Mouse (Mus musculus): ENCODE measurements around the gene Hyou1. TPM values are rescaled to one million over a fixed set of nuclear protein-coding genes. Genes with fewer than 3 reads are reported as not detected.

Hyou1 gene
- polyA plus RNA-seq, 1 experiment from 2014 or later: 34.0 TPM

DNA sequence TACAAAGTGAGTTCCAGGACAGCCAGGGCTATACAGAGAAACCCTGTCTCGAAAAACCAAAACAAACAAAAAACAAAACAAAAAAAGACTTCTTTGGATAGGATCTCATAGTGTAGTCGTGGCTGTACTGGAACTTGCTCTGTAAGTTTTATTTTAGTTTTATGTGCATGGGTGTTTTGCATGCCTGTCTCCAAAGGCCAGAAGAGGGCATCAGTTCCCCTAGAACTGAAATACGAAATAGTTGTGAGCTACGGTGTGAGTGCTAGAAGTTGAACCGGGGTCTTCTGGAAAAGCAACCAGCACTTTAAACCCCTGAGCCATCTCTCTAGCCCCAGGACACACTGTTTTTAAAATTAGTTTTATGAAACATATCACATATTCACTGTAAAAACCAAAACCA lies 40.7 kb upstream of the Hyou1 start:
- Histone ChIP-seq H3K9me3 (no peaks in the 10 kb centered on the region), H3K4me1 (replicated peaks) (peaks cover 28% of the 10 kb centered on the region), H3K9ac (replicated peaks) (no peak overlapping the region), H3K4me2 (no peak overlapping the region), H3K27me3 (no peaks in the 10 kb centered on the region), H3K36me3 (peaks cover 62% of the 10 kb centered on the region), H3K27ac (no peak overlapping the region), H3K4me3 (replicated peaks) (no peak overlapping the region)
- WGBS: 79% methylated on average over 5 of the region's 5 CpGs
- no peak for ATAC-seq (ENCODE audit: insufficient number of reproducible peaks, insufficient read depth, low FRiP score, low TSS enrichment, low read depth)

DNA sequence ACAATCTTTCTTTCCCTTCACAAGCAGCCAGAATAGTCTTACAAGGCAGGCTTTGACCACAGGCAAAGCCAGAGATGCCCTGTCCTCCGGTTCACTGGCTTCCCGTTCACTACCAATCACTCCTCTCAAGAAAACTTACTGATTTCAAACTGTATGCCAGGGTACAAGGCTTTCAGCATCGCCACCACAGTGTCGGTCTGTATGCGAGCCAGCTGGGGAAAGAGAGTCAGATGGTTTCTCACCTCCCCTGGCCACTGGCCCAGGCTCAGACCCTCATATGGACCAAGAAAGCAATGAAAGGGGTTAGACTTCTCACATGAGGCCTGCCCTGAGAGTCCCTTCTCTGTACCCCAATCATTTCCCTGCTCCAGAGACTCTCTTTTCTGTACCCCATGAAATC lies 37.8 kb upstream of the Hyou1 start:
- Histone ChIP-seq H3K4me1 (replicated peaks) (peaks cover 30% of the 10 kb centered on the region), H3K9ac (replicated peaks) (0 out of 2 replicates have a peak overlapping the region, but pooled peaks have one; percentile 6), H3K27ac (no peak overlapping the region), H3K36me3 (peaks cover 64% of the 10 kb centered on the region), H3K4me2 (no peak overlapping the region), H3K4me3 (replicated peaks) (peak overlapping the region; percentile 5; the same call in 1 of the 2 replicates), H3K9me3 (no peaks in the 10 kb centered on the region), H3K27me3 (no peaks in the 10 kb centered on the region)
- 89% methylated on average over 5 of the region's 5 CpGs for WGBS
- ATAC-seq (ENCODE audit: insufficient number of reproducible peaks, insufficient read depth, low FRiP score, low TSS enrichment, low read depth): no peak

DNA sequence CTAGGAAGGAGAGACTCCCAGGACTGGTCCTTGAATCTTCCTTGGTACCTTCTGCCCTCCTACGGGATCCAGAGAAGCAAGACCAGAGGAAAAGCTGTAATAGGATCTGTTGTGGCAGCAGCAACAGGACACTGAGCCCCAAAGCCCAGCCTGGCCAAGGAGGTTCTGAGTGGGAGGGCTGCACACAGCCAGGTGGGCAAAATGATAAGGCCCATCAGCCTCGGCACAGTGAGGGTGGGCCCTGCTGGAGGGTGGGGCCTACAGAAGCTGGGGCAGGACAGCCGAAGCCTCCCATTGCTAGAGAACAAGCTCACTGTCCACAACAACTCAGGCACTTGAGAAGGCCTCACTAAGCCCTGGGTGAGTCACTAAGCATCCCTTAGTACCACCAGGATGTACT lies 37.1 kb upstream of the Hyou1 start:
- H3K4me2 ChIP-seq: 0 out of 2 replicates have a peak overlapping the region, but pooled peaks have one; percentile 66
- peaks cover 64% of the 10 kb centered on the region for H3K36me3 ChIP-seq
- no peak overlapping the region for H3K9ac ChIP-seq (replicated peaks)
- peak overlapping the region; percentile 12; the same call in 1 of the 2 replicates for H3K27ac ChIP-seq
- H3K4me1 ChIP-seq (replicated peaks): peaks cover 23% of the 10 kb centered on the region
- 81% methylated on average over 3 of the region's 3 CpGs for WGBS
- no peaks in the 10 kb centered on the region for H3K27me3 ChIP-seq
- no peak for ATAC-seq (ENCODE audit: insufficient number of reproducible peaks, insufficient read depth, low FRiP score, low TSS enrichment, low read depth)
- 0 out of 2 replicates have a peak overlapping the region, but pooled peaks have one; percentile 80 for H3K4me3 ChIP-seq (replicated peaks)
- no peaks in the 10 kb centered on the region for H3K9me3 ChIP-seq

DNA sequence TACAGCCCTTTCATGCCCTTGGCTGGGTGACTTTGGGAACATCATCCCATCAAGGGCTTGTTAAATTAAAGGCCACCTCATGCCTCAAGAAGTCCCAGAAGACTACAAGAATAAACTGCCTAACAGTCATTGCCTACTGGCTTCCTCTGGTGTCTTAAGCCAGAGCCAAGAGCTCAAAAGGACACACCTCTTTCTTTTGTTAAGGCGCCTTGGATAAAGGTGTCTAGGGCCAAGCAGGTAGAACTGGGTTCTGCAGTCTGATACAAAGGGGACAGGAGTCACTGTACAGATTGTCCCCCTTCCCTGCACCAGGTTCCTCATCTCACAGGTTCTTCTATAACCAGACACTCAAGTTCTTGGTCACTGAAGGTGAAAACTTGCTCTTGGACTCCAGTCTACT lies 36.7 kb upstream of the Hyou1 start:
- 0 out of 2 replicates have a peak overlapping the region, but pooled peaks have one; percentile 27 for H3K9ac ChIP-seq (replicated peaks)
- no peaks in the 10 kb centered on the region for H3K9me3 ChIP-seq
- peak overlapping the region; percentile 80; the same call in 1 of the 2 replicates for H3K4me3 ChIP-seq (replicated peaks)
- H3K27me3 ChIP-seq: no peaks in the 10 kb centered on the region
- H3K27ac ChIP-seq: peak overlapping the region; percentile 98; the same call in 1 of the 2 replicates
- H3K36me3 ChIP-seq: peaks cover 64% of the 10 kb centered on the region
- ATAC-seq (ENCODE audit: insufficient number of reproducible peaks, insufficient read depth, low FRiP score, low TSS enrichment, low read depth): no peak
- 100% methylated on average over 1 of the region's 1 CpGs for WGBS
- H3K4me2 ChIP-seq: peak overlapping the region; percentile 66
- peaks cover 19% of the 10 kb centered on the region for H3K4me1 ChIP-seq (replicated peaks)

GRCm38 (mm10) chr9:44343290-44343689 lies 36.0 kb upstream of the Hyou1 start:
- Histone ChIP-seq H3K9me3 (no peaks in the 10 kb centered on the region), H3K4me3 (replicated peaks) (peak overlapping the region; percentile 80), H3K27me3 (no peaks in the 10 kb centered on the region), H3K27ac (peak overlapping the region; percentile 98), H3K4me1 (replicated peaks) (peaks cover 16% of the 10 kb centered on the region), H3K36me3 (peaks cover 65% of the 10 kb centered on the region), H3K4me2 (peak overlapping the region; percentile 66), H3K9ac (replicated peaks) (peak overlapping the region; percentile 86)
- WGBS: 12% methylated on average over 6 of the region's 6 CpGs
- no peak for ATAC-seq (ENCODE audit: insufficient number of reproducible peaks, insufficient read depth, low FRiP score, low TSS enrichment, low read depth)

DNA sequence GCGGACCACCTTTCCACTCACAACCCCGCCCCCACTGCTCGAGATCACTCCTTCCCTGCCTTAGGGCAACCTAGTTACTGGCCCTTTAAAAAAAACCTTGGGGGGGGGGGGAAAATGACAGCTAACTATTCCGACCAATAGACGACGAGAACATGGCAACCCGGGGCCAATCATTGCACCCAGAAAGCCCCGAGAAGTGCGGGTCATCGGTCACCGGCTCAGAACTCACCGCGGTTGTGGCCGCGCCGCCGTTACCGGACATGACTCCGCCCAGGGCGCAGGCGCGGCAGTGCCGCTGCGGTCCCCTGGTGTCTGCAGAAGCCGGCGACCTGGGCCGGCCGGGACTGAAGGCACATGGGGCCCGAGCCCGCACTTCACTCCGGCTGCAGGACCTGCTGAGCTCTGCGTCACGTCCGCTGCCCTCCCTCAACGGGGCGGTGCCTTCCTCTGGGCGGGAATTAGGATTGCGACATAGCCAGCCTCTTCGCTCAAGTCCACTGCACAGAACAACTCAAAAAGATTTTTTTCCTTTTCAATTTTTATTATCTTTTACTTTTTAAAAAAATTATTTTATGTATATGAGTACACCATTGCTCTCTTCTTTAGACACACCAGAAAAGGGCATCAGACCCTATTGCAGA lies 35.4 kb upstream of the Hyou1 start, which contains the start of gene Hmbs:
Gene Hmbs (minus strand): TSS at position 448 of the 641 bp plus-strand sequence.
- Histone ChIP-seq H3K4me1 (replicated peaks) (peaks cover 16% of the 10 kb centered on the region), H3K27ac (peak within 1 kb of the TSS; percentile 98), H3K27me3 (no peaks in the 10 kb centered on the region), H3K4me2 (peak within 1 kb of the TSS; percentile 66), H3K9ac (replicated peaks) (peak within 1 kb of the TSS; percentile 86), H3K4me3 (replicated peaks) (peak within 1 kb of the TSS; percentile 80), H3K9me3 (no peaks in the 10 kb centered on the region), H3K36me3 (peaks cover 65% of the 10 kb centered on the region)
- peak; percentile 93 for ATAC-seq (ENCODE audit: insufficient number of reproducible peaks, insufficient read depth, low FRiP score, low TSS enrichment, low read depth)
- WGBS: under 1% methylated on average over 39 of the region's 39 CpGs

DNA sequence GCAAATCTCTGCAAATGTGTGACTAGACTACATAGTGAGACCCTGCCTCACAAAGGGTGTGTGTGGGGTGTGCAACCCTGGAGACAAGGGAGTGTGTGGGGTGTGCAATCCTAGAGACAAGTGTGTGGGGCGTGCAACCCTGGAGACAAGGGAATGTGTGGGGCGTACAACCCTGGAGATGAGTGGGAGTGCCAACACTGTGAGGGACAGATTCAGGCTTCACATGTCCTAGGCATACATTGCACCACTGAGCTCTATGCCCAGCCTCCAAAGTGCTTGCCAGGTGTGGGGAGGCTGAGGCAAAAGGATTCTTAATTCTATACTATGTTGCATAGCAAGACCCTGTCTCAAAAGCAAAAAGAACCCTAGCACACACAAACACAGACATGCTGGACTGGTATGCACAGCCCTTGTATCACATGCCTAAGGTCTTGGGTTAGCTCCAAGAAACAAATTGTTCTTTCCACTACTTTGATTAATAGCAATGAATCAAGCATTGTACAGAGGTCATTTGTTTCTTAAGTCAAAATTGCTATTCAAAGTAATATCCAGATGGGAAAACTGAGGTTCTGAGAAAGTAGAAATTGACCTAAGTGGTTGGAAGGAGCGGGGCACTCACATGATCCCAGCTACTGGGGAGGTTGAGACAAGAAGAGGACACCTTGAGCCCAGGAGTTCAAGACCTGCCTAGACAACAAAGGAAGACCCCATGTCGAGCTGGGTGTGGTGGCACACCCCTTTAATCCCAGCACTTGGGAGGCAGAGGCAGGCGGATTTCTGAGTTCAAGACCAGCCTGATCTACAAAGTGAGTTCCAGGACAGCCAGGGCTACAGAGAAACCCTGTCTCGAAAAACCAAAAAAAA lies 33.5 kb upstream of the Hyou1 start:
- H3K27me3 ChIP-seq: no peaks in the 10 kb centered on the region
- H3K4me1 ChIP-seq (replicated peaks): peaks cover 16% of the 10 kb centered on the region
- no peak for ATAC-seq (ENCODE audit: insufficient number of reproducible peaks, insufficient read depth, low FRiP score, low TSS enrichment, low read depth)
- no peak overlapping the region for H3K4me3 ChIP-seq (replicated peaks)
- H3K9ac ChIP-seq (replicated peaks): no peak overlapping the region
- H3K9me3 ChIP-seq: no peaks in the 10 kb centered on the region
- H3K27ac ChIP-seq: no peak overlapping the region
- no peak overlapping the region for H3K4me2 ChIP-seq
- peaks cover 67% of the 10 kb centered on the region for H3K36me3 ChIP-seq
- 90% methylated on average over 6 of the region's 6 CpGs for WGBS

DNA sequence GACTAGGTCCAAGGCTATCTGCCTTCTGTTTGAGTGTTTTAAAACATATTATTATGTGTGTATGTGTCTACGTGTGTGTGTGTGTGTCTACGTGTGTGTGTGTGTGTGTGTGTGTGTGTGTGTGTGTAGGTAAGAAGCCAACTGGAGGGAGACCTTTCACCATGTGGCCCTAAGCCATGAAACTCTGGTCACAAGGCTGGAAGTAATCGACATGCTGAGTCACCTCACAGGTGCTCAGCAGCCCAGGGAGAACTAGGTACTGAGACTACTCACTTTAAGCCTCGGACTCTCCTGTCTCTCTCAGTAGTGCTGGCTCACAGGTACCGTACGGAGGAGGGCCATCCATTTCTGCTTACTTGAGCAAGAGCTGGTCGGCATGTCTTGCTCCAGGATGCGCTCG lies 32.1 kb upstream of the Hyou1 start:
- no peaks in the 10 kb centered on the region for H3K9me3 ChIP-seq
- WGBS: 97% methylated on average over 9 of the region's 9 CpGs
- peaks cover 16% of the 10 kb centered on the region for H3K4me1 ChIP-seq (replicated peaks)
- no peak overlapping the region for H3K4me3 ChIP-seq (replicated peaks)
- H3K36me3 ChIP-seq: peaks cover 67% of the 10 kb centered on the region
- ATAC-seq (ENCODE audit: insufficient number of reproducible peaks, insufficient read depth, low FRiP score, low TSS enrichment, low read depth): no peak
- H3K9ac ChIP-seq (replicated peaks): no peak overlapping the region
- H3K4me2 ChIP-seq: no peak overlapping the region
- no peaks in the 10 kb centered on the region for H3K27me3 ChIP-seq
- H3K27ac ChIP-seq: no peak overlapping the region

GRCm38 (mm10) chr9:44347621-44348020 lies 31.7 kb upstream of the Hyou1 start:
- no peaks in the 10 kb centered on the region for H3K9me3 ChIP-seq
- 83% methylated on average over 4 of the region's 4 CpGs for WGBS

GRCm38 (mm10) chr9:44348546-44348945 lies 30.7 kb upstream of the Hyou1 start:
- Histone ChIP-seq H3K4me1 (replicated peaks) (peaks cover 4% of the 10 kb centered on the region; the same call in 1 of the 2 replicates), H3K9me3 (no peaks in the 10 kb centered on the region), H3K4me2 (no peak overlapping the region), H3K27me3 (no peaks in the 10 kb centered on the region), H3K36me3 (peaks cover 78% of the 10 kb centered on the region), H3K27ac (no peak overlapping the region), H3K9ac (replicated peaks) (no peak overlapping the region), H3K4me3 (replicated peaks) (no peak overlapping the region)
- no peak for ATAC-seq (ENCODE audit: insufficient number of reproducible peaks, insufficient read depth, low FRiP score, low TSS enrichment, low read depth)
- WGBS: 99% methylated on average over 4 of the region's 4 CpGs

More at GRCm38 (mm10) chr9:44347621-44348020, 31.7 kb upstream of the Hyou1 start:
- Histone ChIP-seq H3K4me1 (replicated peaks) (peaks cover 13% of the 10 kb centered on the region), H3K4me3 (replicated peaks) (no peak overlapping the region), H3K36me3 (peaks cover 69% of the 10 kb centered on the region), H3K9ac (replicated peaks) (no peak overlapping the region), H3K27ac (no peak overlapping the region), H3K4me2 (no peak overlapping the region), H3K27me3 (no peaks in the 10 kb centered on the region)
- ATAC-seq (ENCODE audit: insufficient number of reproducible peaks, insufficient read depth, low FRiP score, low TSS enrichment, low read depth): no peak

DNA sequence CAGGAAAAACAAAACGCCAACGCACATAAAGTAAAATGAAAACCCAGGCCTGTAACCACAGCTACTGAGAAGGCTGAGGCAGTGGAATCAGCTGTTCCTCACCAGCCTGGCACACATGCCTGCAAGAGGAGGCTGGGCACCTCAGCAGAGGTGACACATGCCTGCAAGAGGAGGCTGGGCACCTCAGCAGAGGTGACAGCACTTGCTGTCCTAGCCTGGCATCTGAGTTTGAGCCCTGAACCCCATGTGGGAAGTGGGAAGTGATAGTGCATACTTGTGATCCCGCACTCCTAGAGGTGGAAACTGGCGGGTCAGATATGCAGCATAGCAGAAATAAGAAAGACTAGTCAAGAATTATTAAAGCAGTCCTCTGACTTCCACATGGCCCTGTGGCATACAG lies 27.9 kb upstream of the Hyou1 start:
- no peaks in the 10 kb centered on the region for H3K27me3 ChIP-seq
- no peak for ATAC-seq (ENCODE audit: insufficient number of reproducible peaks, insufficient read depth, low FRiP score, low TSS enrichment, low read depth)
- no peak overlapping the region for H3K4me3 ChIP-seq (replicated peaks)
- H3K4me2 ChIP-seq: no peak overlapping the region
- no peaks in the 10 kb centered on the region for H3K4me1 ChIP-seq (replicated peaks)
- peaks cover 100% of the 10 kb centered on the region for H3K36me3 ChIP-seq
- 95% methylated on average over 4 of the region's 4 CpGs for WGBS
- H3K27ac ChIP-seq: no peak overlapping the region
- no peak overlapping the region for H3K9ac ChIP-seq (replicated peaks)
- H3K9me3 ChIP-seq: no peaks in the 10 kb centered on the region

All from limb, embryonic 12.5 days (tissue).